Mouse (Mus musculus) kidney, postnatal 14 days (tissue): ENCODE measurements around the gene Troap.

Source experiments
- DNase-seq: peaks from one replicate; pipeline ENCODE4 v3.0.0; 2022; ENCODE audit warnings: mixed read lengths

Gene Troap

DNA sequence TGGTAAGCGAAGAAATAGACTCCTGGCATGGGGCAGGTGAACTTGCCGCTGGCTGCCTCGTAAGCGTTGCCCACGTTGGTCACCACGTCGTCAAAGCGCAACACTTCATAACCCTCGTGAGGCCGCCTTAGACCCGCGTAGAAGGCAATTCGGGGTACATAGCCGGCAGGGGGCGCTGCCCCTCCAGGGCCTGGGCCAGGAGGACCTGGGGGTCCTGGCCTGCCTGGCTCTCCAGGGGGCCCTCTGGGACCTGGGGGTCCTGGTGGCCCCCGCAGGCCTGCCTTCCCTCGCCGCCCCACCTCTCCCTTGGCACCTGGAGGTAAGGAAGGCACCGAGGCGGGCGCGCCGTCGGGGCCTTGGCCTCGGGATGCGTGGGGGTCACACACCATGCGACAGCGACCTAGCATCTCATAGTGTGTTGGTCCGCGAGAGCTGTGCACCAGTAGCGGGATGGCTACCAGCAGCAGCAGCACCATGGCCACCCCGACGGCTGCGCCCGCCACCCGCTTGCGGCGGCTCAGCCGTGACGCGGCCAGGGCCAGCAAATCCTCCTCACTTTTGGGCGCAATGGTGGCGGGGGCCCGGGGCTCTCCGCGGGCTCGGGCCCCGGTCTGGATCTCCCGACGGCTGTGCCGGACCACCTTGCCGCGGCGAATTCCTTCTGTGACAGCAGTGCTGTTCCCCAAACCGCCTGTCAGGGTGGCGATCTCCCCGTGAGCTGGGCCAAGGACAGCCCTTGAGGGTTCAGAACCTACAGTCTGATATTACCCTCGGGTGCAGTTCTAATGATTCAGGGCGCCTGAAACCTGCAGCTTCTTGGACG, 13.1 kb downstream of the Troap start, which contains the start of gene C1ql4:
C1ql4 (minus strand) TSS at position 565 of the 823 bp plus-strand sequence.
- no peak for DNase-seq

DNA sequence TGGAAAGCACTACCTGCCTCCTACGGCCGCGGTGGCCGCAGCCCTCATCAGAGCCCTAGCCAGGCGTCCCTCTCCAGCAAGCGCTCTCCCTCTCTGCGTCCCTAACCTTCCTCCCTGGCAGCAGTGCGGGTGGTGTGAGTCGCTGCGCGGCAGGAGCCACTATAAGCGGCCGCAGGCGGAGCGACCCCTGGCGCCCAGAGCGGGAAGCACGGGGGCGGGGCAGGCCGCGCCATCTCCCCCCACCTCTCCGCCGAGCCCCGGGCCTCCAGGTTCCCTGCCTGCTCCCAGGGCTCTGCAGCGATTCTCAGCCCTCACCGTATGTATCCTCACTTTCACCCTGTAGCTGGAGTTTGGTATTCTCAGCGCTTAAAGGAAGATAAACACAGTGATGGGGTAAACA, 13.9 kb downstream of the Troap start:
- DNase-seq: peak; percentile 87

DNA sequence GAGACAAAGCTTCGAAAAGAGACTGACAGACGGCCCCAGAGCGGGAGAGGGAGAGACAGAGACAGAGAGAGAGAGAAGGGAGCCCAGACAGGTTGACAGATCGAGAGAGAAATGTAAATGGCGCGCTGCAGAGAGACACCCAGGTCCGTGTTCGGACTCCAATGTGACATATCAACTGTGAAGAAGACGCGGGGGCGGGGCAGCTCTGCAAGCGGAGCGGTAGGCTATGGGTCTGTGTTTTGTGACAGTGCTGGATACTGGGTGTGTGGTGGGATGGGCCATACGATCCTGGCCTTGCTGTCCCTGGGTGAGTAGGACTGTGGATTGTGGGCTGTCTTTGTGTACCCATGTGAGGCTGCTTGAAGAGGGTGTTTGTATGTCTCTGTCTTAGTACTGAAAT, 14.7 kb downstream of the Troap start:
- DNase-seq: no peak

DNA sequence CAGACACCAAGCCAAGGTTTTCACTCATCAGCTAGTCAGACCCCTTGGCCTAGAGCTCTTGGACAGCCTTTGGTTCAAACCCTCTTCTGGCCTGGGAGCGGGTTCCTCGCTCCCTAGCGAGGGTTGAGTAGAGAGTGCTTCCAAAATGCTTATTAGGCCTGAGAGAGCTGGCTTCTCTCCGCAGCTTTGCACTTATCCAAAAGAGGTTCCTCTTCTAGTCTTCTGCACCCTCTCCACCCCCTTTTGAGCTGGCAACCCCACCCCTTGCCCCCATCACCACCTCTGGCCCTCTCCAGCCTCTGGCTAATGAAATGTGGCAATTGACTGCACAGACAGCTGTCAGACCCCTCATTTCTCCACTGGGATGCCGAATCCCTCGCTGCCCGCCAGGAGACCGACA, 18.5 kb downstream of the Troap start, which contains the start of gene Dnajc22:
Dnajc22 (plus strand) TSS at position 301 of the 400 bp plus-strand sequence.
- no peak for DNase-seq

DNA sequence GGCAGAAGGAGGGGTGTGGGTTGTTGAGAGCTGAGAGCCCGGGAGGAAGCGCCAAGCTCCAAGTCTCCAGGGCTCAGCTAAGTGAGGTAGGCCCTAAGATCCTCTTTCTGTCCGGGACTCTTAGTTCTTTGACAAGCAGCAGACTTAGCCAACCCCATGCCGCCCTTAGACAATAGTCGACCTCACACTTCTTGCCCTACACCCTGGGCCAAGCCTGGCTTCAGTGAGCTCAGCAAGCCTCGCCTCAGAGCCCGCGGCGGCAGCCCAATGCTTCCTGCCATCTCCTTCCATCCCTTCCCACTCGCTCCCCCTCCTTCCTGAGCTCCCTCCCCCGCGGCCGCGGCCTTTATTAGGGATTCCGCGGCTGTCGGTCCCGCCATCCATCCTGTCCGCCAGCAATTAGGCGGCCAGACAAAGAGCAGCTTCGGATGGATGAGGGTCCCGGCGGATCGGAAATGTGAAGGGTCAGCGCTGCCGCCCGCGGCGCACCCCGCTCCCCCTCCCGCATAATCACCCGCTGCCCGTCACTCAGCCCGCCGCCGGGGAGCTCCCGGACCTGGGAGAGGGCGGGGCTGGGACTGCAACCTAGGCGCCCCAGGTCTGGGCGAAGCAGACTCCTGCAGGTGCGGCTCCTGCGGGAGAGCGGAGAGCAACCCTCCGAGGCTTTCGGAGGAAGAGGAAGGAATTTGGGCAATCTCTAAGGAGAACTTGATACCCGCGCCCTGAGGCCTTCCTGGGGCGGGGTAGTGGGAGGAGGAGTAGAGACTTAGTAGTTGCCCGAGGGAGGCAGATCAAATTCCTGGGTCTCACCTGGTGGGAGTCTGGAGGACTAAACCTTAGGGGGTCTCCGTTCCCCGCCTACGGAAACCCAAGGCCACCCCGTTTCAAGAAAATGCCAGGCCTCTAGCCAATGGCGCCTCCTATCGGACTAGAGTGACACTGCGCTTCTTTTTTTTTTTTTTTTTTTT, 19.2 kb downstream of the Troap start:
- DNase-seq: peak; percentile 46

DNA sequence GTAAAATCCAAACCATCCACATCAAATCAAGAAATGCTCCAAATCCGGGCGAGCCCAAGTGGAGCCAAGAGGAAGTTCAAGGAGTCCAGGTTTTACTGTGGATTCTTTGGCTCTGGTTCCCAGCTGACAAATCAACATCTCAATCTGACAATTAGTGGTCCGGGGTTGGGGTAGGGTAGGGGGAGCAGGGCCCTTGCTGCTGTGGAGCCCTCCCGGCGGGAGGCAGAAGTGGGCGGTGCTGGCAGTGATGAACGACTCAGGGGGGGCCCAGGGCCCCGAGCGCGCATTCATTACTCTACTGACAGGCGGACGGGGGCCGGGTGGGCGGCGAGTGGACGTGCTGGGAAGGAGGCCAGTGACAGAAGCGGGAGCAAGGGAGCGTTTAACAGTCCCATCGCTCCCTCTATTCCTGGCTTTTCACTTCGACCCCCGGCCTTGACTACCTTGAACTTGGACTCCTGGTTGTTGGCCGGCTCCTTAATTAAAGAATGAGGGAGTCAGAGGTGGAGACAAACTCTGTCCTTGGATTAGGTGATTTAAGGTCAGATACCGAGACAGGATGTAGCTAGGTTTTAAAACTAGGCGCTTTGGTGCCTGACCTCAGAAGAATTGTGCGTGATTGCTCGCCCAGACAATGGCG, 20.4 kb downstream of the Troap start:
- DNase-seq: peak; percentile 36

DNA sequence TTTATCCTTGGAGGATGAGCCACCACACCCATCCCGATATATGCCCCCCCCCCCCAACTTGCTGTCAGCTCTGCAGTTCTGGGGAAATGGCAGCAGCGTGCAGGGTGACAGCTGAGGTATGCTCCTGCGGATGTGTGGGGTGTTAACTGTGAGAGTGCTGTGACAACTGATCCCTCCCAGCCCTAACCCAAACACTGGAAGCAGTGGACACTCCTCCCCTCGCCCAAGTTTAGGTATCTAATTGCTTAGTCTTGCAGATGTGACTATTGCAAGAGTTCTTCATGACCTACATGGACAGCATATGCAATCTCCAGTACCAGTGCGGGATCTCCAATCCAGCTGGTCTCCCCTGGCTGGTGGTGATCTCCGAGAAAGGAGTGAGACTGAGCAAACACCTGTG, 21.0 kb downstream of the Troap start:
- DNase-seq: no peak

DNA sequence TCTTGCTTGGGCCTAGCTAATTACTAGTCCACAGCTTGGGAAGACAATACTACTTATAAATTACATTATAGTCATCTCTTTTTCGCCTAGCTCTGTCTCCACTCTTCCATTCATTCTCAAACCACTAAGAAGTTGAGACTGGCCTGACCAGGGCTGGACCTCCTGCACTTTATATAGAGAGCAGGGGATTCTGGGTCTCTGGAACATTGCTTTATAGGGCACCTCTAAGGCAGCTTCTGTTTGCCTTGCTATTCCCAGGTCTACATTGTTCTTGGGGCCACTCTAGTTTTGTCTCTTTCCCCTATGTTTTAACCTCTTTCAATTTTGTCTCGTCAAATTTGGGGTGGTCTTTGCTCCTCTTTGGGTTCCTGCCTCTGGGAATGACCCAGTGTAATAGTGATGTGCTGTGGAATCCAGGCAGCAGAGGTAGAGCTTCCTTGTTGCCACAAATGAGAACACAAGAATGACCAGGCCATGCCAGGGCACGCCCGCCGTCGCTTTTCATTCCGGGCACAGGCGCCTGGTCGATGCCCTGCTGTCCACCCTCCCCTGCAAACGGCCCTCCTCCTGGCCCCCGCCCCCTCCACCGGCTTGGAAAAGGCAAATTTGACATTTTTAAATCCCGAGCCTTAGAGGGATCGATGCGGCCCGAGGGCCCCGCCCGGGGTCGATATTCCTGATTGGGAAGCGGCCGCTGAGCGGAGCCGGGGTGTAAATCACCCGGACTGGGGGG, 21.9 kb downstream of the Troap start:
- peak; percentile 39 for DNase-seq

DNA sequence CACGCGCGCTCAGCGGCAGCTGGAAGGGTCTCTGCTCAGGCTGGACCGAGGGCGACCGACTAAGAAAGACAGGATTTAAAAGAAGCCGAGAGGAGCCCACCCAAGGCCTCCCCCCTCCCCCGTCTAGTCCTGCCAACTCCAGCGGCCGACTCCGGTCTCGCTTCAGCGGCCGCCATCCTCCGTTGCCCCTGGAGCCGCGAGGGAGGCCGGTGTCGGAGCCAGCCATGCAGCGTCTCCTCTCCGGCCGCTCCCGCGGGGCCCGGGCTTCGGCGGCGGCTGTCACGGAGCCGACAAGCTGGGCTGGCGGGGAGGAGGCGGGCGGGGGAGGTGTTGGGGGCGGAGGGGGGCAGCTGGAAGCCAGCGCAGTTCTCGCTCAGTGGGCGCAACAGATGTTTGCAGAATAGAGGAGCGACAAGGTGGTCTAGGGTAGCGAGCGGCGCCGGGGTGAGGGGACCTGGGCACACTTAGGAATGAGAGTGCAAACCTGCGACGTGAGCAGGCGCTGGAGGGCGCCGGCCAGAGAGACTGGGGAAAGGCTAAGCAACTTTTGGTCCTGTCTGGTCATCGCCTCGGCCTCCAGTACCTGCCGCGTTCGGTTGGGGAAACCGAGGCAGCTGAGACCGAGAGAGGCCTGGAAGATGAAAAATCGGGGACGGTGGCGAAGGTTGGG, 22.6 kb downstream of the Troap start:
- DNase-seq: peak; percentile 66

DNA sequence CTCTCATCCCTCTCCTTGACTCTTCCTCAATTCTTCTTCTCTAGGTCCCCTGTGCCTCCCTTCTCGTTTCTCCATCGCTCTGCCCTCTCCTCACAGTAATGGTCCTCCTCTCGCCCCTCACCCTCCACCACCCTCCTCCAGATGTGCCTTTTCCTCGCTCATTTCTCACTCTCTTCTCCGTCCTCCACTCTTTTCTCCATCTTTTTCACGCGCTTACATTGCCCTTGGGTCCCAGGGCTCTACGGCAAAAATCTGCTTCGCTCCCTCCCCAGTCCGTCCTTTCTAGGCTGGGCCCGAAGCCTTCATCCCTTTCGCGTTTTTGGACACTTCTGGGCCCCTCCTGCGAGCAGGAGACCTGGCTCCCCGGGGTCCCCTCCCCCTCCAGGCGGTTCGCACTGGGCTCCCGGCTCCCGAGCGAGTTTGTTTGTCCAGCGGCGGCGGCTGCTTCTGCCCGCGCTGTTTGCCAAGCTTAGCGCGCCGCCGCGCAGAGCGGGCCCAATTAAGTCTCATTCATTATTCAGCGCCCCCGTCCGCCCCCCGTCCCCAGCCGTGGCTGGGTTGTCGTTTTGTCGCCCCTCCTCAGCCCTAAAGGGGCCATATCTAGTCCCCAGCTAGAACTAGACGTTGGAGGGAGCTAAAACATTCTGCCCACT, 23.6 kb downstream of the Troap start:
- DNase-seq: peak; percentile 50

DNA sequence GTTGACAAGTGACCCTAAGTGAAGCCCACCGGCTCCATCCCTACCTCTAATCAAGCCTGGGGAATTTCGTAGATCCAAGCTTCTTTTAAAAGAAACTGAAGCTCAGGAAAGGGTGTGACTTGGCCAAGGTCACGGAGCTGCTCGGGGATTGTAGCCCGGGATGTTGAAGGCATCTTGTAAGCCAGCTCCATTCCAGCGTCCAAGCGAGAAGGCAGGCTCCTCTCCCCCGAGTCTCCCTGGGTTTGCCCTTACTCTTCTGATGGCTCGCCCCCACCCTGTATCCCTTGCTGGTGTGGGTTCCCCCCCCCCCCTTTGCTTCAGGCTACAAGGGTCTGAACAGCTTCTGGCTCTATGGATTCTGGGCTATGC, 24.1 kb downstream of the Troap start:
- no peak for DNase-seq

DNA sequence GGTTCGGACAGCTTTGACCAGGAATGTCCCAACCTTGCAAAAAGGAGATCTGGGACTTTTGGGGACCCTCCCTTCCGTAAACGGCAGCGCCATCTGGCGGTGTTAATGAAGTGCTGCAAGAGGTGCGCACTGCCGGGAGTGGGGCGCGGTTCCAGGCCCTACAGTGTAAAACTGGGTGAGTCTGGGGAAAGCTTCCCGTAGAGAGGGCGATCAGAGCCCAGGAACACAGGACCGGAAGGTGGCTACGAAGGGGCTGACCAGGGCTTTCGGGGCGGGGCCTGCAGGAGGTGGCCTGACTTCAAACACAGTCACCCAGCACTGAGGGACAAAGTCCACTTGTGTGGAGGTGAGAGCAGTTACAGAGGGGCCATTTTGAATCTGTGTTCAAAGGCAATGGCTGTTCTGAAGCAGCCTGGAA, 24.8 kb downstream of the Troap start:
- DNase-seq: peak; percentile 88

DNA sequence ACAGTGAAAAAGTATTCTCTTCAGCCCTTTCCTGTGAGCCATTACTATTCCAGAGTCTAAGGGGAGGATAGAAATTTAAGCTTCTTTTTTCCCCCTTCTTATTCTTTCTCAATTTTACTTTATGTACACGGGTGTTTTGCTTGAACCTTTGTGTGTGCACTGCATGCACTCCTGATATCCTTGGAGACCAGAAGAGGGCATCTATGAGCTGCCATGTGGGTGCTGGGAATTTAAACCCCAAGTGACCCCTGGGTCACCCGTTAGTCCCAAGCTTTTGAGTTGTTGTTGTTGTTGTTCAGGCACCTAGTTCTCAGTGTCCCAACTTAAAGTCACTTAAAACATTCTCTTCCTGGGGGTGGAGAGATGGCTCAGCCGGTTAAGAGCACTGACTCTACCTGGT, 25.6 kb downstream of the Troap start:
- DNase-seq: no peak

DNA sequence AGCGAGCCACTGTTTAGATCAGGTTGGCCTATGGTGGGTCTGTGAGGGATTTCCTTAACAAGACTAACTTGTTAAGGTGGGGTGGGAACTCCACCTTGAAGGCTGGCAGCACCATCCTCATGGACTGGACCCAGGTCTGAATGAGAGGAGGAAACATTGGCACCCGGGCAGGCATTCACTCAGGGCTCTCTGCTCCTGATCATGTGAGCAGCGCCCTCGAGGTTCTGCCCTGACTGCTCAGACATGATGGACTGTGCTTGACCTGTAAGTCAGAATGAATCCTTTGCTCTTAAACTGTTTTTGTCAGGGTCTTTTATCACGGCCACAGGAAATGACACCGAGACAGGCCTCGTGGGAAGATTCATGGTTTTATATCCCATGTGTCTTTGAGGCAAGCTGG, 30.9 kb downstream of the Troap start:
- DNase-seq: no peak

DNA sequence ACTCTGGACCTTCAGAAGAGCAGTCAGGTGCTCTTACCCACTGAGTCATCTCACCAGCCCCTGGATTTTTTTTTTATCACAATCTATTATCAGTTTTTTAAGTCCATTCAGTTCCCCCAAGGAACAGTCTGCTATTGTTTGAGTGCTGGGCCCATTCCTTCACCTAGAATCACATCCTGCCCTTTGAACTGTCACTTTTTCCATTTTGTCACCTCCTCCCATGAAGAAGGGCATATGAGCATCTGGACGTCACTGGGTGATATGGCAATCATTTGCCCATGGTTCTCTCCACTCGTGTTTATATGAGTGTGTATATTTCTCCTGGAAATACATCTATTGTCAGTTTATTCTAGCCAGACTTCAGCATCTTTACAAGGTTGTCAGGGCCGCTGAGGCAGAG, 33.5 kb downstream of the Troap start:
- DNase-seq: no peak

DNA sequence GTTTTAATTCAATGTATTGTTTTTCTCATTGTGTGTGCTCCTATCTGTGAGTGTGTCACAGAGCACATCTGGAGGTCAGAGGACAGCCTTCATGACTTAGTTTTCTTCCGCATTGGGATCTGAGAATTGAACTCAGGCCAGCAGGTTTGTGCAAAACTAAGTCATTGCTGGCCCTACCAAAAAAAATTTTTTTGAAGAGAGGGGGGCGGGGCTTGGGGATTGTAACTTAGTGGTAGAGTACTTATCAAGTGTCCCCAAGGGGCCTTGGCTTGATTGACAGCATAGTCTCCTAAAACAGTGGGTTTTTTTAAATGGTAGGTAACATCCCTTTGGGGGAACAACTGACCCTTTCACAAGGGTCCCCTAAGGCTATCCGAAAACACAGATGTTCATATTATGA, 36.8 kb downstream of the Troap start:
- no peak for DNase-seq

DNA sequence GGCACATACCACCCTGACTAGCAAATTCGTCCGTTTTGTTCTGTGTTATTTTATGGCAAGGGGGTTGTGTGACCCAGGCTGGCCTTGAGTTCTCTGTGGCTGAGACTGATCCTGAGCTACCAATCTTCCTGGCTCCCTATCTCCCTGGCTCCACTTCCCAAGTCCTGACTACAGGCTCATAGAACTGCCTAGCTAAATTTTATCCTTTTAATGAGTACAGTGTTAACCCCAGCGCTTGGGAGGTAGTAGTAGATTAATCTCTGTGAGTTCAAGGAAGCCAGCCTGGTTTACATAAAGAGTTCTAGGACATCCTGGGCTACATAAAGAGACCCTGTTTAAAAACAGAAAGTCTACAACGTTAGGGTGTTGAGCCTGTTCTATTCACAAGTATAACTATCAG, 37.4 kb downstream of the Troap start:
- DNase-seq: no peak

DNA sequence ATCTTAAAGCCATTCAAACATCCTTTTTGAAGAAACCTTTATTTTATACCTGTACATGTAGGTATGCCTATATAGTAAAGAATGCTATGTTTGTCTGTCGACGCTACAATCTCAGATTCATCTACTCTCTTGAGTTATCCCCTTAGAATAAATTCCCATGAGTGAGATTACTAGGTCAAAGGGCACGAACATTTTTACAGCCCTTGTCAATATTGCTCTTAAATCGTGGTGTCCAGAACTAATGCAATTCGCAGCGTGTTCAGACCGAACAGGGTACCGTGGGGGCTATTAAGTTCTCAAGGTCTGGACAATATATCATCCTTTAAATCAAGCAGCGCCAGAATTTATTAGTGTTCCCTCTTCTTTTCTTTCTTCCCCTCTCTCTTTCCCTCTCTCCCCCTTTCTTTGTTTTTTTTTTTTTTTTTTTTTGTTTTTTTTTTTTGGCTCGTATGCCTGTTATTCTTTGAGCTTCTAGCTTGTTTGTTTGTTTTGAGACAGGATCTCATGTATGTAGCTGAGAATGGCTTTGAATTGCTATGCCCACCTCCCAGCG, 38.5 kb downstream of the Troap start:
- DNase-seq: no peak

DNA sequence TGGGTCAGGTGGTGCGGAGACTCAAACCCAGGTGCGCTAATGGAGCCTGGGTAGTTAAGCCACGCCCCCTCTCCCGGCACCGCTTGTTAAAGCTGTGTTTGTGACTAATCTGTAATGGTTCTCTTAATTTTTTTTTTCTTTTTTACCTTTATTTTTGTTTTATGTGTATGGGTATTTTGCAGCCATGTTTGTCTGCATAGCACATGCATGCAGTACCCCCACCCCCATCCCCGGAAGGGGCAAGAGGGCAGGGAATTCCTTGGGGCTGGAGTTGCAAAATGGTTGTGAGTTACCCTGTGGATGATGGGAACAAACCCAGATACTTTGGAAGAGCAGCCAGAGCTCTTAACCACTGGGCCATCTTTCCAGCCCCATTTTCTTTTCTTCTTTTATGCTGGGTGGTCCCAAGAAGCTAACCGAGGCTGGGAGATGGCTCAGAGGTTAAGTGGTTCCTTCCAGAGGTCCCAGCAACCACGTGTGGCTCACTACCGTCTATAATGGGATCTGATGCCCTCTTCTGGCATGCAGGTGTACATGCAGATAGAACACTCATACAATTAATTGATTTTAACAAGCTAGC, 39.1 kb downstream of the Troap start:
- DNase-seq: no peak

DNA sequence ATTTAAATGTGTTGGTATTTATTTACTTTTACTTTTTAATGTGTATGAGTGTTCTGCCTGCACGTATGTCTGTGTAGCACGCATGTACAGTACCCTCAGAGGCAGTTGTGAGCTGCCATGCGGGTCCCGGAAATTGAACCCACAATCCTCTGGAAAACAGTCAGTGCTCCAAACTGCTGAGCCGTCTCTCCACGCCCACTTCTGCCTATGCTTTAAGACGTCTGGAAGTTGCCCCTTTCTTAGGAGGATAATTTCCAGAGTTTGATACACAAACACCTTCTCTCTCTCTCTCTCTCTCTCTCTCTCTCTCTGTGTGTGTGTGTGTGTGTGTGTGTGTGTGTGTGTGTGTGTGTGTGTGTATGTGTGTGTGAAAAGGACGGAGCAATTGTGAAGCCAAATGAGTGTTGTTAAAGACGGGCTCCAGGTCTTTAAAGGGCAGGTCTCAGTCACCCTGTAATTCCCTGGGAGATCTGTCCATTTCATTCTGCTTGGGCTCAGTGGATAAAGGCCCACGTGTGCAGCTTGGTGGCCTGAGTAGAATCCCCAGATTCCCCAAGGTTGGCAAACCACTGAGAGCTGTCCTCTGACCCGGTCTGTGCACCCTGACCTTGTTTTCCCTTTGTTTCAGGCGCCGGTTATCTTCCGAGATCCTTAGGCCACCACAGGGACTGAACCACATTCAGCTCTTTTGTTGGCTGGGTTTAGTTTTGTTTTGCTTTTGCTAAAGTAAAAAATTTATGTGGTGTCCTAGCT, 40.1 kb downstream of the Troap start:
- no peak for DNase-seq
